Mouse (Mus musculus): ENCODE measurements around the gene Grn. TPM values are rescaled to one million over a fixed set of nuclear protein-coding genes. Genes with fewer than 3 reads are reported as not detected.

Gene Grn
- polyA plus RNA-seq, 1 experiment from 2014 or later = 126 TPM

- peak overlapping the region; percentile 84 for H3K4me2 ChIP-seq
- peak overlapping the region; percentile 98 for H3K9ac ChIP-seq
- H3K27ac ChIP-seq = peak overlapping the region; percentile 95
- H3K4me3 ChIP-seq = peak overlapping the region; percentile 93
- WGBS = under 1% methylated on average over 48 of the region's 49 CpGs
- peaks cover 21% of the 10 kb centered on the region for H3K36me3 ChIP-seq
- H3K9me3 ChIP-seq = no peaks in the 10 kb centered on the region
- ATAC-seq (ENCODE audit: insufficient number of reproducible peaks, insufficient read depth, low FRiP score, low TSS enrichment, low read depth) = peak; percentile 41
- peaks cover 47% of the 10 kb centered on the region for H3K4me1 ChIP-seq
- H3K27me3 ChIP-seq = peaks cover 8% of the 10 kb centered on the region
Measured at GRCm38 (mm10) chr11:102446581-102447461, 16.7 kb downstream of the Grn start.

GRCm38 (mm10) chr11:102447497-102447896 is 17.4 kb downstream of the Grn start, which contains the start of gene Fam171a2:
TSS of gene Fam171a2 (minus strand) at chr11:102447682.
- Histone ChIP-seq H3K27ac (peak within 1 kb of the TSS; percentile 95), H3K4me2 (peak within 1 kb of the TSS; percentile 84), H3K36me3 (peaks cover 14% of the 10 kb centered on the region), H3K4me1 (peaks cover 47% of the 10 kb centered on the region), H3K27me3 (peaks cover 12% of the 10 kb centered on the region), H3K4me3 (peak within 1 kb of the TSS; percentile 93), H3K9ac (peak within 1 kb of the TSS; percentile 98), H3K9me3 (no peaks in the 10 kb centered on the region)
- WGBS = under 1% methylated on average over 40 of the region's 40 CpGs
- peak; percentile 67 for ATAC-seq (ENCODE audit: insufficient number of reproducible peaks, insufficient read depth, low FRiP score, low TSS enrichment, low read depth)

DNA sequence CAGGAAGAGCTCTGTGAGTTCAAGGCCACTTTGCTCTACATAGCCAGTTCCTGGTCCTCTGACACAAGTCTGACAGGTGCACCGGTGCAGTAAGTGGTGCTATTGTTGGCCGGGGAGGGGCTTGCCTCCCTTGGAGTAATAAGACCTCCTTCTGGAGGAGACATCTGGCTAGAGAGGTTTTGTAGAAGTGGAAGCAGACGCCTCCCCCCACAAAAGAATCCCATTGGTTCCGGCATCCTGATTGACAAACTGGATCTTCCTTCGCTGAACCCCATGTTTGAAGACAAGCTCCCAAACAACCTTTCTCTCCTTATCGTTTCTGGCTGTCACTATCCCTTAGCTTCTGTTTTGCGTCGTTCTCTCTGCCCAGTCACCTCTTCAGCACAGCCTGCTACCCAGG is 18.2 kb downstream of the Grn start:
- ATAC-seq (ENCODE audit: insufficient number of reproducible peaks, insufficient read depth, low FRiP score, low TSS enrichment, low read depth) = no peak
- H3K9me3 ChIP-seq = no peaks in the 10 kb centered on the region
- 0 out of 2 replicates have a peak overlapping the region, but pooled peaks have one; percentile 16 for H3K9ac ChIP-seq
- peak overlapping the region; percentile 84; the same call in 1 of the 2 replicates for H3K4me2 ChIP-seq
- WGBS = 6% methylated on average over 8 of the region's 8 CpGs
- H3K4me3 ChIP-seq = peak overlapping the region; percentile 93; the same call in 1 of the 2 replicates
- H3K4me1 ChIP-seq = peaks cover 47% of the 10 kb centered on the region
- H3K36me3 ChIP-seq = peaks cover 7% of the 10 kb centered on the region
- H3K27me3 ChIP-seq = peaks cover 18% of the 10 kb centered on the region
- H3K27ac ChIP-seq = 0 out of 2 replicates have a peak overlapping the region, but pooled peaks have one; percentile 33

DNA sequence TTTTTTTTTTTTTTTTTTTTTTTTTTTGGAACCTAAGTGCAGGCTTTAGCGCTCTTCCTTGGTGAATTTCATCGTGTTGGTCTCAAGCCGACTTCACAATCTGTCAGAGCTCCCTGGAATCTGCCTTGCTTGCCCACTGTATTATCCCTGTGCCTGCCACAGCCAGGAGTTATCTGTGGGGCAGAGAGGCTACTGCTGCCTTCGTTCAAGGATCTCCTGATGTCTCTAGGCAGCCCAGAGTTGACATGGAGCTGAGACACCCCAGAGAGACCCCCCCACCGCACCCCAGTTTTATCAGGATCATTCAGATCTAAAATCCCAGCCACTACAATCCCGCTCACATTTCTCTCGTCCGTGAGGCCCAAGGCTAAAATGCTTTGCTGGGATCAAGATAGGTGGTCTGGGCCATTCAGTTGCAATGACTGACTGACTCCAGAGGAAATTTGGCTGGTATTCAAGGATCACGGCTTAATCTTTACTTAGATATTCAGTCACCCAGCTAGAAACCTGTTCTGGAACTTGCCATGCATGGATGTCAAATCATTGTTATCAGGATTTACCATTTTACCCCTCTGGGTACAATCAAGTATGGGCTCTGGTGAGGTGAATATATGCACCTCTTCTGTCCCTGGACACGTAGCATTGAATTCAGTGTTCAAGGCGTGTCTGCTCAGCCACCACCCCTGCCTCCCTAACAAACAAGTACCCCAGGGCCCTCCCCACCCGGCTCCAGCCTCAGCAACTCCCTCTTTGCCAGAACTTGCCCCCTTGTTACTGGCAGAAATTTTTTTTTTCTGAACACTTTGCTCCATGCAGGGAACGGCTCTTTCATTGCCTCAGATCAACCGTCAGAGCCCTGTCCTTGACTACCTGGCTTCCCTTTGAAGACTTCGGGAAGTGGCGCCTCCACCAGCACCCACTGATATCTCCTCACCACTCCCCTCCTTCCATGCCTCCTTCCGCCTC is 19.2 kb downstream of the Grn start:
- H3K4me3 ChIP-seq = no peak overlapping the region
- H3K4me2 ChIP-seq = no peak overlapping the region
- 30% methylated on average over 17 of the region's 17 CpGs for WGBS
- H3K9ac ChIP-seq = no peak overlapping the region
- H3K36me3 ChIP-seq = no peaks in the 10 kb centered on the region
- ATAC-seq (ENCODE audit: insufficient number of reproducible peaks, insufficient read depth, low FRiP score, low TSS enrichment, low read depth) = no peak
- H3K27ac ChIP-seq = peak overlapping the region; percentile 34
- H3K4me1 ChIP-seq = peaks cover 42% of the 10 kb centered on the region
- H3K9me3 ChIP-seq = no peaks in the 10 kb centered on the region
- H3K27me3 ChIP-seq = peaks cover 19% of the 10 kb centered on the region

- Histone ChIP-seq H3K4me3 (no peak overlapping the region), H3K27me3 (peaks cover 25% of the 10 kb centered on the region), H3K36me3 (no peaks in the 10 kb centered on the region), H3K9me3 (no peaks in the 10 kb centered on the region), H3K9ac (no peak overlapping the region), H3K27ac (no peak overlapping the region), H3K4me1 (peaks cover 33% of the 10 kb centered on the region), H3K4me2 (no peak overlapping the region)
- 20% methylated on average over 10 of the region's 10 CpGs for WGBS
- ATAC-seq (ENCODE audit: insufficient number of reproducible peaks, insufficient read depth, low FRiP score, low TSS enrichment, low read depth) = no peak
Measured at GRCm38 (mm10) chr11:102453131-102453530, 23.0 kb downstream of the Grn start.

DNA sequence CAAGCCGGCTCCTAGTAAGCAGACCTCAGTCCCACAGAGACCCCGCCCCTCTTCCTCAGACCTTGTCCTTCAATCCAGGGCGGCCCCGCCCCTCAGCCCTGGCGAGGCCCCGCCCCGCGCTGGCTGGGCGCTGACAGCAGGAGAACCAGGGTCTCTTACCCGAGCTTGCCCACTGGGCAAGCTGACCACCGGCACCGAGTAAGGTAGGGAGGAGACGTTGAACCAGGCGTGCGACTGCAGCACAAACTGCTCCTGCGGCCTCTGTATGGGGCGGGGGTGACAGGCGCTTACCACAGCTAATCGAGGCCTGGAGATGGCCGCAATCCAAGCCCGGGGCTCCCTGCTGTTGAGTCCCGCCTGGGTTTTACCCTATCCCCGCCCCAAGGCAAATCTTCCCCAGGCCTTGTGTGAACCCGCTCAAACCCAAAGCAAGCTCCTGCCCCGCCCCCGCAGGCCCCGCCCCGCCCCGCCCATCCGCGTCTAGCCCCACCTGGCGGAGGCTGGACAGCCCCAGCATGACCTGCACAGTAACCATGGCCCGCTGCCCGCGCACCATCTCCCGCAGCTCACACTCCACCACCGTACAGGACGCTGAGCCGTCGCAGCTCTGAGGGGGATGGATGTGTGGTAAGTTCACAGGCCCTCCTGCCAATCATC is 25.8 kb downstream of the Grn start:
- peak overlapping the region; percentile 53 for H3K9ac ChIP-seq
- no peaks in the 10 kb centered on the region for H3K9me3 ChIP-seq
- H3K36me3 ChIP-seq = no peaks in the 10 kb centered on the region
- H3K27me3 ChIP-seq = peaks cover 24% of the 10 kb centered on the region
- peak overlapping the region; percentile 54 for H3K4me3 ChIP-seq
- H3K4me2 ChIP-seq = peak overlapping the region; percentile 91
- H3K4me1 ChIP-seq = peaks cover 21% of the 10 kb centered on the region; the same call in 1 of the 2 replicates
- WGBS = under 1% methylated on average over 40 of the region's 40 CpGs
- ATAC-seq (ENCODE audit: insufficient number of reproducible peaks, insufficient read depth, low FRiP score, low TSS enrichment, low read depth) = peak; percentile 78
- H3K27ac ChIP-seq = peak overlapping the region; percentile 44

GRCm38 (mm10) chr11:102460541-102460940 is 30.4 kb downstream of the Grn start:
- no peak for ATAC-seq (ENCODE audit: insufficient number of reproducible peaks, insufficient read depth, low FRiP score, low TSS enrichment, low read depth)
- H3K9ac ChIP-seq = no peak overlapping the region
- H3K27me3 ChIP-seq = peaks cover 20% of the 10 kb centered on the region
- H3K36me3 ChIP-seq = no peaks in the 10 kb centered on the region
- 57% methylated on average over 16 of the region's 16 CpGs for WGBS
- H3K27ac ChIP-seq = no peak overlapping the region
- no peak overlapping the region for H3K4me2 ChIP-seq
- H3K9me3 ChIP-seq = no peaks in the 10 kb centered on the region
- H3K4me1 ChIP-seq = peaks cover 17% of the 10 kb centered on the region
- no peak overlapping the region for H3K4me3 ChIP-seq

GRCm38 (mm10) chr11:102461764-102462163 is 31.6 kb downstream of the Grn start:
- no peaks in the 10 kb centered on the region for H3K36me3 ChIP-seq
- 80% methylated on average over 3 of the region's 3 CpGs for WGBS
- ATAC-seq (ENCODE audit: insufficient number of reproducible peaks, insufficient read depth, low FRiP score, low TSS enrichment, low read depth) = no peak
- H3K9ac ChIP-seq = no peak overlapping the region
- no peak overlapping the region for H3K4me2 ChIP-seq
- H3K4me1 ChIP-seq = peaks cover 21% of the 10 kb centered on the region
- H3K27ac ChIP-seq = no peak overlapping the region
- H3K27me3 ChIP-seq = peaks cover 20% of the 10 kb centered on the region
- no peak overlapping the region for H3K4me3 ChIP-seq
- no peaks in the 10 kb centered on the region for H3K9me3 ChIP-seq

DNA sequence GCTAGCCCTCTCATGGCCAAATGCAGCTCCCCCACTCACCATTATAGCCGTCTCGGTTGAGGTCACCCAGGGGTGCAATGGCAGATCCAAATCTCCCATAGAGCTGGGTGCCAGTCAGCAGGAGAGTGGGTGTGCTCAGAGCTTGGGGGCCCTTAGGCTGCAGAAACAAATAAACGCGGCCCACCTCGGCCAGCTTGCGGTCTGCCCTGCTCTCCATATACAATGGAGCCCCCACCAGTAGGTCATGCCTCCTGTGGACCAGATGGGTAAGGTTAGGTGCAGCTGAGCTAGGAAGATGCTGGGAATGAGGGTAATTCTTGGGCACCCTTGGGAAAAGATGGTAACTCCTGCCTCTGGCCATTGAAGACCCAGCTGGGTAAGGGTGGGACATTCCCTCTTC is 34.8 kb downstream of the Grn start:
- no peak overlapping the region for H3K27ac ChIP-seq
- peaks cover 11% of the 10 kb centered on the region for H3K27me3 ChIP-seq
- H3K9ac ChIP-seq = no peak overlapping the region
- ATAC-seq (ENCODE audit: insufficient number of reproducible peaks, insufficient read depth, low FRiP score, low TSS enrichment, low read depth) = no peak
- no peak overlapping the region for H3K4me2 ChIP-seq
- WGBS = 97% methylated on average over 6 of the region's 6 CpGs
- no peaks in the 10 kb centered on the region for H3K9me3 ChIP-seq
- H3K4me3 ChIP-seq = no peak overlapping the region
- no peaks in the 10 kb centered on the region for H3K36me3 ChIP-seq
- H3K4me1 ChIP-seq = peaks cover 22% of the 10 kb centered on the region

- Histone ChIP-seq H3K27ac (peak overlapping the region; percentile 12; the same call in 1 of the 2 replicates), H3K4me3 (no peak overlapping the region), H3K9me3 (no peaks in the 10 kb centered on the region), H3K36me3 (no peaks in the 10 kb centered on the region), H3K4me1 (peaks cover 22% of the 10 kb centered on the region), H3K4me2 (peak overlapping the region; percentile 30), H3K9ac (no peak overlapping the region), H3K27me3 (peaks cover 6% of the 10 kb centered on the region)
- no peak for ATAC-seq (ENCODE audit: insufficient number of reproducible peaks, insufficient read depth, low FRiP score, low TSS enrichment, low read depth)
- WGBS = 7% methylated on average over 26 of the region's 26 CpGs
Measured at GRCm38 (mm10) chr11:102465713-102466436, 35.8 kb downstream of the Grn start.

All from embryonic facial prominence, embryonic 13.5 days (tissue).